Mouse (Mus musculus): Measurements from ENCODE around the gene Osm. TPM values are rescaled to one million over a fixed set of nuclear protein-coding genes. Genes with fewer than 3 reads are reported as not detected.

Osm gene
- polyA plus RNA-seq, 1 experiment from 2014 or later, result not detected

GRCm38 (mm10) chr11:4220443-4221400, 15.5 kb upstream of the Osm start:
- POLR2A ChIA-PET, result interaction anchor here (1.4 to 1.5 kb wide), 2 partner anchors 34 to 40 kb away, joined by 3 to 5 read pairs; partner anchors contain the start of gene Tbc1d10a
- in situ Hi-C loops (cut with MboI; ENCODE audit: low pct_unique_long_range_greater_than_20kb), result loop anchor here (5.0 kb wide), 1 partner anchor 37 kb away; the partner anchor contains the start of gene Lif

DNA sequence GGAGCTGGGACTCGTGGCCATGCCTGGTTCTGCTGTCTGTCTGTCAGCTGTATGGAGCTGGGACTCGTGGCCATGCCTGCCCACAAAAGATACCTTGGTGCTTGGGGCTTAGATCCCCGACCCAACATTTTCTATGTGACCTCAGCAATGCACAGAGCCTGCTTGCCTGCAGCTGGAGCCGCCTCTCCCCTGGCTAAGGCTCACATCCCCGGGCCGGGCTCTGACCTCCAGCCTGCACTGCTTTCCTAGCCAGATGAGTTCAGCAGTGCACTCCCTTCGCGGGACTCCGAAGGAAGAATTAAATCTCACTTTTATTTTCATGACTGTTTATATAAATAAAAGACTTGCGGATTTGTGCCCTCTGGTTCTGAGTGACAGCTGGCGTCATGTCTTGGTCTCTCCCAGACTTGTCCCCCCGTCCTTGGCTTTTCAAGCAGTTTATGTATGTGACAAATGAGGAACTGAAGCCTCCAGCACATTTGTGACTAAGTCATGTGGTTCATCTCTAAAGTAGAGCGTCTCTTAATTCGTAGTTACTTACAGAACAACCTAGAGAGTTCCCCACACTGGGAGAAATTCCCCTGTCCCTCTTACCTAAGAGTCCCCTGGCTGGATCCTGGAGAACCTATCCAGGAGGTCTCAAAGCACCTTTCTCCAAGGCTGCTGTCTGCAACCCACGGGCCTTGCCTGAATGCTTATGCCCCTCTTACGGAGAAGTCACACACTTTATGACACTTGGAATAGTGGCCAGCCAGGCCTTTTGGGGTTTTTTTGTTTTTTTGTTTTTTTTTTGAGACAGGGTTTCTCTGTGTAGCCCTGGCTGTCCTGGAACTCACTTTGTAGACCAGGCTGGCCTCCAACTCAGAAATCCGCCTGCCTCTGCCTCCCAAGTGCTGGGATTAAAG, 13.9 kb upstream of the Osm start:
- CTCF ChIA-PET, result no interaction called here
- TF ChIP-seq CTCF (IDR thresholded peaks at IDR 0.05), result no peak
- H3K27me3 ChIP-seq, result no peaks in the 10 kb centered on the region
- no peak for ATAC-seq
- no peak for DNase-seq (ENCODE audit: low read depth, low spot score)
- in situ Hi-C loops (cut with MboI; ENCODE audit: low pct_unique_long_range_greater_than_20kb), result loop anchor here (5.0 kb wide), 1 partner anchor 35 kb away; the partner anchor contains the start of gene Lif
- POLR2A ChIA-PET, result no interaction called here

More at GRCm38 (mm10) chr11:4220443-4221400, 15.5 kb upstream of the Osm start:
- CTCF ChIA-PET, result interaction anchor here (0.9 to 2.0 kb wide), 15 partner anchors 11 to 89 kb away, joined by 3 to 24 read pairs (median 4); partner anchors contain the start of genes Lif and Tbc1d10a
- H3K27me3 ChIP-seq, result no peaks in the 10 kb centered on the region
- no peak for TF ChIP-seq CTCF (IDR thresholded peaks at IDR 0.05)
- DNase-seq (ENCODE audit: low read depth, low spot score) (no peak), ATAC-seq (peak; percentile 42)

DNA sequence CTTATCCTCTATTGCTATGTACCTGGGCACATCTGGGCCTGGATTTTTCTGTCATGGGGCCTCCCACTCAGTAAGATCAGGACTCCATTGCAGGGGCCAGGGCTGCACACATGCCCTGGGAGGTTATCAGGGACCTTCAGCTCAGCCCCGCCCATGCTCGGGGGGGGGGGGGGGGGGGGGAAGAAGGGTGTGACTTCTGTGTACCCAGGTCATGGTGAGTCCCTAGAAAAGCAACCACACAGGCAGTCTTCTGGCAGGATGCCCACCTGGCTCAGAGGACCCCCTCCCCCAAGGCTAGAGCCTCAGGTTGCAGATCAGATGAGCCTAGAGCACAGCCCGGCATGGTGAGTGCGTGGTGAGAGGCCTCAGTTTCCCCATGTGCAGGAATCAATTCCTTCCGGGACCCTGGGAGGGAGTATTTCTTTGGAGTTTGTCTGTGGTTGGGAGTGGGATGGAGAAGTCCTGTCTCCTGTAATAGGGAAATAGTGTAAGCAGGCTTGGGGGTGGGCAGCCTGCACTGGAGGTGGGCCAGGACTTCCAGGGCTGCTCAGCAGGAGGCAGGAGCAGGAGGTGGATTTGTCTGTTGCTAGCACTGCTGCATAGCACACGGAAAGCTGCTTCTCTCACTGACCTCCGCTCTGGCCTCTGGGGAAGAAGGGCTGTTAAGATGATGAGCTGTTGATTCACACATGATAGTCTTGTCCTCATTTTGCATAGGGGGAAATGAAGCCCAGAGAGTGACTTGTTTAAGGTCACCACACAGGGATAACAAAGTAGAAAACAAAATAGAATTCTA, 12.6 kb upstream of the Osm start:
- no peak for DNase-seq (ENCODE audit: low read depth, low spot score)
- in situ Hi-C loops (cut with MboI; ENCODE audit: low pct_unique_long_range_greater_than_20kb), result loop anchor here (5.0 kb wide), 1 partner anchor 34 kb away; the partner anchor contains the start of gene Lif
- CTCF ChIA-PET, result no interaction called here
- no peaks in the 10 kb centered on the region for H3K27me3 ChIP-seq
- POLR2A ChIA-PET, result no interaction called here
- no peak for TF ChIP-seq CTCF (IDR thresholded peaks at IDR 0.05)
- ATAC-seq, result no peak

- in situ Hi-C loops (cut with MboI; ENCODE audit: low pct_unique_long_range_greater_than_20kb), result loop anchor here (5.0 kb wide), 1 partner anchor 33 kb away; the partner anchor contains the start of gene Lif
- DNase-seq (ENCODE audit: low read depth, low spot score) (no peak), ATAC-seq (no peak)
- H3K27me3 ChIP-seq, result no peaks in the 10 kb centered on the region
- ChIA-PET CTCF (no interaction called here), POLR2A (no interaction called here)
- TF ChIP-seq CTCF (IDR thresholded peaks at IDR 0.05), result no peak
These were observed 12.0 kb upstream of the Osm start for GRCm38 (mm10) chr11:4224223-4224622.

DNA sequence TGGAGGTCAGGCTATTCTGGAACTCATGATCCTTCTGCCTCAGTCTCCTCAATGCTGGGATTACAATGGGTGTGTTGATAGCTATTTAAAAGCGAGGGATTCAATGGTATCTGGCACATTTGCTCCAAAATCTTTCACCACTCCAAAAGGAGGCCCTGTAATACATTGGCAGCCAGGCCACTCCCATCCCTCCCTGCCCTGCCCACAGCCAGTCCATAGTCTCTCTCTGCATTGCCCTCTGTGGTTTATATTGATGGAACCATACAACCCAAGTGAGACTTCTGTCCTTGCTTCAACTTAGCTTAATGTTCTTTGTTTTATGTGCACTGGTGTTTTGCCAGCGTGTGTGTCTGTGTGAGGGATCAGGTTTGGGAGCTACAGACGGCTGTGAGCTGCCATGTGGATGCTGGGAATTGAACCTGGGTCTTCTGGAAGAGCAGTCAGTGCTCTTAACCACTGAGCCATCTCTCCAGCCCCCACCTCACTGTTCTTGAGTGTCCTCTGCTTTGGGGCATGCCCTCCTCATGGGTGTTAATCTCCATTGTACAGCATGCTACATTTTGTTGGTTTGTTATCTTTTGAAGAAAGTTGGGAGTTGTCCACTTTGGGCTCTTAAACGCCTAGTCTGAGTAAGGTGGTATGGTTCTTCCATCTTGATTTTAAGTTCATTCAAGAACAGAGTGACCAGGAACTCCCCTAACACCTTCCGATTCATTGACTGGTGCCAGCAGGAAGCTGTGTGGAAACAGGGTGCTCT, 9.5 kb upstream of the Osm start:
- DNase-seq (ENCODE audit: low read depth, low spot score) (no peak), ATAC-seq (no peak)
- TF ChIP-seq CTCF (IDR thresholded peaks at IDR 0.05), result no peak
- in situ Hi-C loops (cut with MboI; ENCODE audit: low pct_unique_long_range_greater_than_20kb), result loop anchor here (25.0 kb wide), 1 partner anchor 611 kb away; the partner anchor contains the start of gene Nf2
- no peaks in the 10 kb centered on the region for H3K27me3 ChIP-seq
- POLR2A ChIA-PET, result interaction anchor here (0.6 kb wide), 1 partner anchor 10 kb away, joined by 4 read pairs; no protein-coding TSS in a partner anchor
- CTCF ChIA-PET, result no interaction called here

- no peak for TF ChIP-seq CTCF (IDR thresholded peaks at IDR 0.05)
- no peaks in the 10 kb centered on the region for H3K27me3 ChIP-seq
- in situ Hi-C loops (cut with MboI; ENCODE audit: low pct_unique_long_range_greater_than_20kb), result loop anchor here (25.0 kb wide), 1 partner anchor 609 kb away; the partner anchor contains the start of gene Nf2
- DNase-seq (ENCODE audit: low read depth, low spot score) (no peak), ATAC-seq (no peak)
- ChIA-PET POLR2A (interaction anchor here (0.7 kb wide), 1 partner anchor 465 kb away, joined by 3 read pairs; no protein-coding TSS in a partner anchor), CTCF (no interaction called here)
These were observed 7.8 kb upstream of the Osm start for GRCm38 (mm10) chr11:4228463-4228862.

DNA sequence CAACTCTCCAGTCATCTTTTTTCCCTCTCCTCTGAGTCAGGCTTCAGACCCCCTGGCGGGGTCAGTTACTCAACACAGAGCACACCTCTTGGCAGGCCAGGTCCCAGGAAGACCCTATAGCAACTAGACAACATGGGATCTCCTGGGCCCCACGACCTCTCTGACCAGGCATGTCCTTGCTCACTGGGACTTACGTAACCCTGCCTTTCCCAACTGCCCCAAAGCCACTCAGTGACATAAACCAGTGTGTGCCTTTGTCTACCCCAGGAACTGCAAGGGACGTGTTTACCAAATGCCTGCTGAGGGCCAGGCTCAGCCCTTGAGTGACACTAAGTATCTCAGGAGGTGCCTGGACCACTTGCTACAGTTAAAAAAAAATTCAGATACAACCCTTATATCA, 6.4 kb upstream of the Osm start:
- ChIA-PET CTCF (no interaction called here), POLR2A (no interaction called here)
- no peak for DNase-seq (ENCODE audit: low read depth, low spot score)
- ATAC-seq, result no peak
- in situ Hi-C loops (cut with MboI; ENCODE audit: low pct_unique_long_range_greater_than_20kb), result loop anchor here (25.0 kb wide), 1 partner anchor 607 kb away; the partner anchor contains the start of gene Nf2
- H3K27me3 ChIP-seq, result no peaks in the 10 kb centered on the region
- TF ChIP-seq CTCF (IDR thresholded peaks at IDR 0.05), result no peak

DNA sequence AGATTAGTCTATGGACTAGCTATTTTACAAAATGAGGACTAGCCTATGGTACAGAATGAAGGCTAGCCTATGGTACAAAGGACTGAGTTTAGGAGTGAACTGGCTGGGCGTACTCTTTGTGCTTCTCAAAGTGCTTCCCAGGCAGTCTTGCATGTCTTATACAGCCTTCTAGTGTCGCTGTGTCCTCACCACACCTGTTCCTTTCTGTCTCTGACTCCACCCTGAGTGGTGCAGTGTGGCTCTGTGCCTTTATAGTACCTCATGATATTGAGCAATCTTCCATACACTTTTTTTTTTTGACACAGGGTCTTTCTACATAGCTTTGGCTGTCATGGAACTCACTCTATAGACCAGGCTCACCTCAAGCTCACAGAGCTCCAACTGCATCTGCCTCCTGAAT, 4.8 kb upstream of the Osm start:
- POLR2A ChIA-PET, result no interaction called here
- TF ChIP-seq CTCF (IDR thresholded peaks at IDR 0.05), result no peak

GRCm38 (mm10) chr11:4232644-4233043, 3.6 kb upstream of the Osm start:
- in situ Hi-C loops (cut with MboI; ENCODE audit: low pct_unique_long_range_greater_than_20kb), result loop anchor here (25.0 kb wide), 1 partner anchor 605 kb away; the partner anchor contains the start of gene Nf2
- ChIA-PET CTCF (no interaction called here), POLR2A (no interaction called here)
- no peak for TF ChIP-seq CTCF (IDR thresholded peaks at IDR 0.05)
- no peak for ATAC-seq
- H3K27me3 ChIP-seq, result no peaks in the 10 kb centered on the region
- no peak for DNase-seq (ENCODE audit: low read depth, low spot score)

More for the DNA sequence above, 4.8 kb upstream of the Osm start:
- no peaks in the 10 kb centered on the region for H3K27me3 ChIP-seq
- in situ Hi-C loops (cut with MboI; ENCODE audit: low pct_unique_long_range_greater_than_20kb), result loop anchor here (25.0 kb wide), 1 partner anchor 606 kb away; the partner anchor contains the start of gene Nf2
- ATAC-seq (no peak), DNase-seq (ENCODE audit: low read depth, low spot score) (no peak)
- CTCF ChIA-PET, result no interaction called here
